Mouse (Mus musculus): ENCODE measurements around the gene Krt71.

DNA sequence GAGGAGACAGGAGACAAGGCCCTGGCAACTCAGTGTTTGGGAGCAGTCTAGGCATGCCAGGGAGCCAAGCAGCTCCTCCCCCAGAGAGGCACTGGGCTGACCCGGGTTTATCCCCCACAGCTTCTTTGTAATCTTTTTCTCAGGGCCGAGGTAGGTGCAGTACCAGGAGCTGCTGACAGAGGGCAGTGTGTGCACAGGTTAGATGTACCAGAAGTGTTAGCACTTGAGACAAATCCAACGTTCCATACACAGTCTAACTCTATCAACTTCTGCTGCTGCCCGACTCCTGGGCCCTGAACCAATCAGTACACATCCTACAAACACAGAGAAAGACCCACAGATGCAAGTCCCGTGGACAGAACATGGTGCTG is 29.8 kb upstream of the Krt71 start:
- peak; percentile 92 for TF ChIP-seq CTCF (IDR thresholded peaks at IDR 0.05)
- peak; percentile 81 for TF ChIP-seq EP300 (IDR thresholded peaks at IDR 0.05; ENCODE audit: insufficient read depth, low read depth, low read length)

Data from heart, adult 2 months (tissue).